Mouse (Mus musculus): ENCODE results near the gene Gnl3l. TPM values are rescaled to one million over a fixed set of nuclear protein-coding genes. Genes with fewer than 3 reads are reported as not detected.

Gnl3l gene
- 17.2 and 17.6 TPM in 2 replicates for polyA plus RNA-seq (2012; rRNA removed)
- polyA plus RNA-seq (2014; fragmentation: Nextera tagmentation; extraction: Ambion mirVana), result 20.6 and 21.0 TPM in 2 replicates

DNA sequence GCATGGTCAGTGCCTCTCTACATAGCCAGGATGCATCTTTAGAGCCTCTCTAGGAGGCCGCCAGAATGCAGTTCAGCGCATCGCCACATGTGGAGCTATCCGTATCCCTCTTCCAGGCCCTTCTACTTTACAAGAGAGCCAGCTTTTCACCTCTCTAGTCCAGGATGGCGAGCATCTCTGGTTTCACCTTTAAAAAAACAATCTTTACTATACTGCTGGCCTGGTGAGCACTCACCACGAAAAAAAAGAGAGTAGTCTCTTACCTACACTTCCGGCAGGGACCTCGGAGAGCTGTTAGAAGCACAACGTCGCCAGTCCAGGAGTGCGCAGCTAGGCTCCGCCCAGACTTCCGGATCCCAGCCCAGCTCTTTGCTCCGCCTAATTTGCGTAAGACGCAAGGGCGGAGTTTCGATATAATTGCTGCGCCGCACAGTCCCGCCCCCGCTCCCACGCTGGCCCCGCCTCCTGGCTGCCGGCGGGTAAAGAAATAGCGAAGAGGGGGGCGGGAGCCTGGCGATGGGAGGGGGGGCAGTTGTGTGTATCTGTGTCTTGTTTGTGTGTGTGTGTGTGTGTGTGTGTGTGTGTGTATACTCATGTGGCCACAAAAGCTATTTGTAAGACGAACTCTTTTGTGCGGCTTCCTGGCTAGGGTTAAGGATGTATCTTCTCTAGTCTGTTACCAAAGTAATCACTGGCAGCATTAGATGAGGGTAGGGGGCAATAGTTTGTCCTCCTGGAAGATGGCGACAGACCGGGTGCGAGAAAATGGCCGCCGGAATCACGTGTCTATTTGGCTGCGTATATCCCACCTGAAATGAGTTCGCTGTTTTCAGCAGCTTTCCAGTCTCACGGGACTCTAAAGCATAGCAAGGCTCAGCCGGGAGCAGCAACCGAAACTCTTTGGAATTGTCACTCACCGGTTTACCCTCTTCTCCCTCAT, at the start of gene Gnl3l:
Gene Gnl3l (minus strand): TSS at position 385 of the 940 bp plus-strand sequence.
- peak within 1 kb of the TSS; percentile 56 for H3K27ac ChIP-seq (replicated peaks; ENCODE audit: low read depth, low read length)
- ATAC-seq (ENCODE audit: low FRiP score, low read depth), result peak; percentile 98
- H3K4me1 ChIP-seq (ENCODE audit: control insufficient read depth, insufficient read depth, low read length), result no peaks in the 10 kb centered on the region
- H3K36me3 ChIP-seq (ENCODE audit: control insufficient read depth, insufficient read depth, low read length), result 0 out of 2 replicates have a peak, but pooled peaks cover 6% of the 10 kb centered on the region
- peak; percentile 92 for DNase-seq (ENCODE audit: low spot score)
- peak within 1 kb of the TSS; percentile 44 for H3K4me3 ChIP-seq (replicated peaks; ENCODE audit: low read length)
- TF ChIP-seq POLR2A (IDR thresholded peaks at IDR 0.05; ENCODE audit: borderline replicate concordance, extremely low read depth, insufficient read depth, insufficient read length), result no peak
- H3K9me3 ChIP-seq (ENCODE audit: control insufficient read depth, low read length), result no peaks in the 10 kb centered on the region
- H3K9ac ChIP-seq (ENCODE audit: low read depth, low read length, severe bottlenecking), result peak within 1 kb of the TSS; percentile 46
- peak within 1 kb of the TSS; percentile 51 for H3K4me2 ChIP-seq (replicated peaks; ENCODE audit: low read depth, low read length, severe bottlenecking)
- no peaks in the 10 kb centered on the region for H3K27me3 ChIP-seq (ENCODE audit: control insufficient read depth, insufficient read depth, low read length)
- 20% methylated on average over 41 of the region's 43 CpGs for WGBS

- Histone ChIP-seq H3K27me3 (ENCODE audit: control insufficient read depth, insufficient read depth, low read length) (no peaks in the 10 kb centered on the region), H3K4me1 (ENCODE audit: control insufficient read depth, insufficient read depth, low read length) (no peaks in the 10 kb centered on the region), H3K27ac (replicated peaks; ENCODE audit: low read depth, low read length) (no peak overlapping the region), H3K4me3 (replicated peaks; ENCODE audit: low read length) (no peak overlapping the region), H3K4me2 (replicated peaks; ENCODE audit: low read depth, low read length, severe bottlenecking) (no peak overlapping the region), H3K9me3 (ENCODE audit: control insufficient read depth, low read length) (no peaks in the 10 kb centered on the region), H3K9ac (ENCODE audit: low read depth, low read length, severe bottlenecking) (no peak overlapping the region), H3K36me3 (ENCODE audit: control insufficient read depth, insufficient read depth, low read length) (peaks cover 23% of the 10 kb centered on the region)
- 90% methylated on average over 7 of the region's 7 CpGs for WGBS
- no peak for DNase-seq (ENCODE audit: low spot score)
- no peak for ATAC-seq (ENCODE audit: low FRiP score, low read depth)
- no peak for TF ChIP-seq POLR2A (IDR thresholded peaks at IDR 0.05; ENCODE audit: borderline replicate concordance, extremely low read depth, insufficient read depth, insufficient read length)
These were observed 49.0 kb upstream of the Gnl3l start for GRCm38 (mm10) chrX:151066071-151066666.

DNA sequence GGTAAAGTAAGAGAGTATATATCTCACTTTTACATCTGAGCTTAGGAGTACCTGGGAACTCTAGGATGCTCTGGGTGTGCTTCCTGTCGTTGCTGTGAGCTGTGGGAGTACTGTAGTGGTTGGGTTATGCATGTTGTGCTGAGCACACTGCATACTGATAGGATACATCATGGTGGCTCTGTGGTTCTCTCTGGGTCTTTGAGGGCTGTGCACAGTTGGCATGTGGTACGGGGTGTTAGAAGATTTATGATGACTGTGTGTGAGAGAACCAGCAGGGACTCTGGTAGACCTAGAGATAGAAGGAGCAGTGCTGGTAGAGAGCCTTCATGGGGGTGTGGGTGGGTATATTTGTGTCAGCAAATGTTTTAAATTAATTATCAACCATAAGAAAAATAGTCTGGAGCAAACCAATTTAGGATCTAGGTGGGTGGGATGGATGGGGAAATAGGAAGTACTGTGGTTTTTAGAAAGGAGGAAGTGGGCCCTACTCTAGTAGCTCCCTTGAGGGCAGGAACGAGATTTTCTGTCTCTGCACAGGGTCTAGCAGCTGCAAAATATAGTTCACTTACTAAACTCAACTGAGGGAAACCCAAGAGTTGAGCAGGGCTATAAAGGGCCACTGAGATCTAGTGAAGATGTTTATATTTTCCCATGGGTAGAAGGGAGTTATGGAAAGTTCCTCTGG, 44.6 kb upstream of the Gnl3l start:
- Histone ChIP-seq H3K9ac (ENCODE audit: low read depth, low read length, severe bottlenecking) (no peak overlapping the region), H3K4me3 (replicated peaks; ENCODE audit: low read length) (no peak overlapping the region), H3K27me3 (ENCODE audit: control insufficient read depth, insufficient read depth, low read length) (no peaks in the 10 kb centered on the region), H3K36me3 (ENCODE audit: control insufficient read depth, insufficient read depth, low read length) (no peaks in the 10 kb centered on the region; the same call in 1 of the 2 replicates), H3K4me2 (replicated peaks; ENCODE audit: low read depth, low read length, severe bottlenecking) (no peak overlapping the region), H3K4me1 (ENCODE audit: control insufficient read depth, insufficient read depth, low read length) (no peaks in the 10 kb centered on the region), H3K9me3 (ENCODE audit: control insufficient read depth, low read length) (no peaks in the 10 kb centered on the region), H3K27ac (replicated peaks; ENCODE audit: low read depth, low read length) (no peak overlapping the region)
- TF ChIP-seq POLR2A (IDR thresholded peaks at IDR 0.05; ENCODE audit: borderline replicate concordance, extremely low read depth, insufficient read depth, insufficient read length), result no peak
- WGBS, result 53% methylated on average over 3 of the region's 3 CpGs
- ATAC-seq (ENCODE audit: low FRiP score, low read depth), result no peak
- DNase-seq (ENCODE audit: low spot score), result no peak

- no peaks in the 10 kb centered on the region for H3K9me3 ChIP-seq (ENCODE audit: control insufficient read depth, low read length)
- H3K4me1 ChIP-seq (ENCODE audit: control insufficient read depth, insufficient read depth, low read length), result 0 out of 2 replicates have a peak, but pooled peaks cover 3% of the 10 kb centered on the region
- DNase-seq (ENCODE audit: low spot score) (no peak), ATAC-seq (ENCODE audit: low FRiP score, low read depth) (no peak)
- no peaks in the 10 kb centered on the region for H3K36me3 ChIP-seq (ENCODE audit: control insufficient read depth, insufficient read depth, low read length)
- WGBS, result 75% methylated on average over 1 of the region's 1 CpGs
- H3K4me2 ChIP-seq (replicated peaks; ENCODE audit: low read depth, low read length, severe bottlenecking), result no peak overlapping the region
- H3K4me3 ChIP-seq (replicated peaks; ENCODE audit: low read length), result no peak overlapping the region
- H3K9ac ChIP-seq (ENCODE audit: low read depth, low read length, severe bottlenecking), result no peak overlapping the region
- TF ChIP-seq POLR2A (IDR thresholded peaks at IDR 0.05; ENCODE audit: borderline replicate concordance, extremely low read depth, insufficient read depth, insufficient read length), result no peak
- H3K27me3 ChIP-seq (ENCODE audit: control insufficient read depth, insufficient read depth, low read length), result no peaks in the 10 kb centered on the region
- no peak overlapping the region for H3K27ac ChIP-seq (replicated peaks; ENCODE audit: low read depth, low read length)
These were observed 42.2 kb upstream of the Gnl3l start for GRCm38 (mm10) chrX:151059346-151059745.

DNA sequence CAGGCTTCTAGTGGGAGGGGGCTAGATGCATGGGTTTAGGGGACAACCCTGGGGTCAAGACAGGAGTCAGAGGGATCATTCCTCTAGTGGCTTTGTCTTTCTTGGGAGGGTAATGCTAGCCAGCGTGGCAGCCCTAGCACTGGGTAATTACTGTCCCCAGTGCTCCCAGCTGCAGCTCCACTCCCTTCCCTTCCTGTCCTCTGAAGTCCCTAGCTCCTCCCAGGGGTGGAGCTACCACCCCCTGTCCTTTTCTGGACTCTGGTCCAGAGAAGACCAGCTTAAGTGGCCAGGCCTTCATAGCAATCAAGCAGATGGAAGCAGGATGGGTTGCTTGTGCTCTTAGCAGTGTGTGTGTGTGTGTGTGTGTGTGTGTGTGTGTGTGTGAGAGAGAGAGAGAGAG, 38.4 kb upstream of the Gnl3l start:
- Histone ChIP-seq H3K27me3 (ENCODE audit: control insufficient read depth, insufficient read depth, low read length) (no peaks in the 10 kb centered on the region), H3K9ac (ENCODE audit: low read depth, low read length, severe bottlenecking) (no peak overlapping the region), H3K4me1 (ENCODE audit: control insufficient read depth, insufficient read depth, low read length) (0 out of 2 replicates have a peak, but pooled peaks cover 7% of the 10 kb centered on the region), H3K4me3 (replicated peaks; ENCODE audit: low read length) (no peak overlapping the region), H3K4me2 (replicated peaks; ENCODE audit: low read depth, low read length, severe bottlenecking) (no peak overlapping the region), H3K27ac (replicated peaks; ENCODE audit: low read depth, low read length) (no peak overlapping the region), H3K36me3 (ENCODE audit: control insufficient read depth, insufficient read depth, low read length) (no peaks in the 10 kb centered on the region), H3K9me3 (ENCODE audit: control insufficient read depth, low read length) (no peaks in the 10 kb centered on the region)
- no peak for ATAC-seq (ENCODE audit: low FRiP score, low read depth)
- WGBS, result 15% methylated on average over 1 of the region's 1 CpGs
- no peak for TF ChIP-seq POLR2A (IDR thresholded peaks at IDR 0.05; ENCODE audit: borderline replicate concordance, extremely low read depth, insufficient read depth, insufficient read length)
- no peak for DNase-seq (ENCODE audit: low spot score)

All from limb, embryonic 14.5 days (tissue).